Mouse (Mus musculus): ENCODE results near the gene Cdipt.

- TF ChIP-seq CTCF (IDR thresholded peaks at IDR 0.05; ENCODE audit: borderline replicate concordance, insufficient read depth, low read length) (no peak), POLR2A (IDR thresholded peaks at IDR 0.05; ENCODE audit: low read depth, low read length) (no peak)
These were observed 26.3 kb upstream of the Cdipt start, which contains the start of gene Asphd1 for GRCm38 (mm10) chr7:126949403-126949792.
